Mouse (Mus musculus): Measurements from ENCODE around the gene Ankrd34a. TPM values are rescaled to one million over a fixed set of nuclear protein-coding genes. Genes with fewer than 3 reads are reported as not detected.
A peak's percentile ranks its signal among the peaks of the same experiment; 100 is the strongest.

Gene Ankrd34a
- polyA plus RNA-seq, 1 experiment = 3.7 TPM

DNA sequence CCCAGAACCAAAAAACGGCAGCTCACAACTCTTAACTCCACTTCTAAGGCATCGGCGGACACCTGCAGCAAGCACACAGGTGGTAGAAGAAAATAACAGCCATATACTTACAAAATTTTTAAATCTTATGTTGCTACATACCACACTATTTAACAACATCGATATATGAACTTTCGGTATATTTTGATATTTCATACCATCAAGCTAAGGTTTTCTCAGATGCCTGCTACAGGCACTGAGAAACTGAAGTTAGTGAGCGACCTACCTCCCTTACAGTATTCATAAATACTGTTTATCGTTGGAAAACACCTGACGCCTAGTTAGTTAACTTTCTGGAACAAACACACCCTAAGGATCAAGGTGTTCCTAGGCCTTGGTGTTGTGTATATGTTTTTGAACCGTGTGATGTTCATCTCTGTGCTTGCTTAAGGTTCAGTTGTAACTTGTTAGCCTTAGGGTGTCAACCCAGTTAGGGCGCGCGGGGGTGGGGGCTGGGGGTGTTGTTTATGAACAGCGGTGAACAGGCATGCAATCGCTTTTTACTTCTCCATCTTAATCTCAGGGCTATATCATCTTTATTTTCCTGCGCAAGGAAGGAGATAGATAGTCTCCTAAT, 40.3 kb upstream of the Ankrd34a start:
- Histone ChIP-seq H3K36me3 (ENCODE audit: control insufficient read depth, insufficient read depth) (no peaks in the 10 kb centered on the region), H3ac (ENCODE audit: control insufficient read depth, insufficient read length, low read depth) (no peak overlapping the region), H3K27me3 (ENCODE audit: control insufficient read depth, insufficient read depth, insufficient read length) (no peaks in the 10 kb centered on the region), H3K79me2 (ENCODE audit: control insufficient read depth, insufficient read depth) (no peaks in the 10 kb centered on the region), H3K4me3 (ENCODE audit: insufficient read depth, poor library complexity, severe bottlenecking) (no peak overlapping the region), H3K79me3 (ENCODE audit: low read depth) (no peaks in the 10 kb centered on the region)
- TF ChIP-seq MYOD1 (IDR thresholded peaks at IDR 0.05; ENCODE audit: control insufficient read depth, insufficient read length, low read depth) (no peak), CTCF (IDR thresholded peaks at IDR 0.05; ENCODE audit: control insufficient read depth, insufficient read depth, insufficient read length) (no peak), FOSL1 (IDR thresholded peaks at IDR 0.05; ENCODE audit: insufficient read depth, low read length, poor library complexity, severe bottlenecking) (no peak), USF1 (IDR thresholded peaks at IDR 0.05; ENCODE audit: low read depth) (no peak), MYOG (IDR thresholded peaks at IDR 0.05; ENCODE audit: control insufficient read depth, extremely low read depth, insufficient read length) (no peak), CEBPB (IDR thresholded peaks at IDR 0.05; ENCODE audit: low read depth) (no peak), MAX (IDR thresholded peaks at IDR 0.05) (no peak)

DNA sequence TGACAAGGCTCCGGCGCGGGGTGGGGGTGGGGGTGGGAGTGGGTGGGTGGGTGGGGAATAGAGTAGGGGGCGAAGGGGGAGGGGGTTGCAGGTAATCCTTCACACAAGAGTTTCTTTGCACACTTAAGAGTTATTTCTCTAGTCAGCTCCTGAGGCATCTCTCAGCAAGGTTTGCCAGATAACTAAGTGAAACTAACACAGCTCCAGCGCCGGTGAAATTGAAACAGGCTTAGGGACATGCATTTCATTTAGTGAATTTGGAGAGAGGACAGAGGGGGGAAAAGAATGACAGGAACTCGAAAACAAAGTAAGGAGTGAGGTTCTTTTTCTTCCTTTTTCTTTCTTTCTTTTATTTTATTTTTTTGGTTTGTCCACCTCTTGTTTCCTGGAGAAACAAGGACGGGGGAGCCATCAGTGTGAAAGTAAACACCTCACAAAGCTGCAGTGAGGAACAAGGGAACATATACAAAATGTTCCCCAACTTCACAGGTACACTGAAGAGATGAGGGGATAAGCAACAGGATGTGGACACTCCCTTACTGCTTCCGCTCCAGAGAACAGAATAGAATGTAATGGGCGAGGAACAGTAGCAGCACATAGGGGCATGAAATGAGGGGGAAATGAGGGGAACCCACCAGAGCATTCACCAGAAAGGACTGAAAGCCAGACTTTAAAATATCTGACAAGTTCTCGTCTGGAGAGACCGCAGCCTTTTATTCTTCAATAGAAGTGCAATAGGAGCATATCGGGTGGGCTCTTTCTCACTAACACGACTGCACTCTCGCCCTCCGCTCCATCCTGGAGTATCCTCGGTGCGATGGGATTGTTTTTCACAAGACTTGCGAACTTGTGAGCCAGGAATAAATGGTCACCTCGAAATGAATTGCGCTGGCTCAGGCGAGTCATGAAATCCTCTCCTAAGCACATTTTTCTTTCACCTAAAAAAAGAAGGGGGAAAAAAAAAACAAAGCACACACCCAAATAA, 39.5 kb upstream of the Ankrd34a start:
- Histone ChIP-seq H3K4me3 (ENCODE audit: insufficient read depth, poor library complexity, severe bottlenecking) (peak overlapping the region; percentile 36), H3ac (ENCODE audit: control insufficient read depth, insufficient read length, low read depth) (peak overlapping the region; percentile 34), H3K79me3 (ENCODE audit: low read depth) (no peaks in the 10 kb centered on the region), H3K27me3 (ENCODE audit: control insufficient read depth, insufficient read depth, insufficient read length) (no peaks in the 10 kb centered on the region), H3K79me2 (ENCODE audit: control insufficient read depth, insufficient read depth) (no peaks in the 10 kb centered on the region), H3K36me3 (ENCODE audit: control insufficient read depth, insufficient read depth) (no peaks in the 10 kb centered on the region)
- TF ChIP-seq MAX (IDR thresholded peaks at IDR 0.05) = no peak
- no peak for TF ChIP-seq CTCF (IDR thresholded peaks at IDR 0.05; ENCODE audit: control insufficient read depth, insufficient read depth, insufficient read length)
- TF ChIP-seq USF1 (IDR thresholded peaks at IDR 0.05; ENCODE audit: low read depth) = no peak
- TF ChIP-seq MYOG (IDR thresholded peaks at IDR 0.05; ENCODE audit: control insufficient read depth, extremely low read depth, insufficient read length) = no peak
- TF ChIP-seq FOSL1 (IDR thresholded peaks at IDR 0.05; ENCODE audit: insufficient read depth, low read length, poor library complexity, severe bottlenecking) = no peak
- TF ChIP-seq MYOD1 (IDR thresholded peaks at IDR 0.05; ENCODE audit: control insufficient read depth, insufficient read length, low read depth) = no peak
- no peak for TF ChIP-seq CEBPB (IDR thresholded peaks at IDR 0.05; ENCODE audit: low read depth)

DNA sequence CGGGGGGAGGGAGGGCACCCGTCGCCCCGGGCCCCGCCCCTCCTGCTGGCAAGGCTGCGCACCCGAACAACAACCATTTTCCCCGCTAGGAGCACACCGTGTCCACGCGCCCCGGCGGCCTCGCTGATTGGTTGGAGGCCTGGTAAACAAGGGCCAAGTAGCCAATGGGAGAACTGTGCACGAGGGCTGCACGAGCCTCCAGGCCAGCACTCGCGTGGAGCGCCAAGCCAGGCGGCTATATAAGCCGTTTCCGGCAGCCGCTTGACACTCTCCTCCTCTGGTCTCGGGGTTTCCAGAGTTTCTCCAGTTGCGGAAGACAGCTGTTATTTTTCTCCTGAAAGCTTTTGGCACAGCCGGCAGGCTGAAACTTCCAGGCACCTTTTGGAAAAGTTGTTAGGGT, 38.7 kb upstream of the Ankrd34a start, which contains the start of gene Txnip:
Txnip (plus strand) TSS at position 264 of the 400 bp plus-strand sequence.
- H3K79me2 ChIP-seq (ENCODE audit: control insufficient read depth, insufficient read depth) = no peaks in the 10 kb centered on the region
- peak within 1 kb of the TSS; percentile 53 for H3ac ChIP-seq (ENCODE audit: control insufficient read depth, insufficient read length, low read depth)
- no peaks in the 10 kb centered on the region for H3K79me3 ChIP-seq (ENCODE audit: low read depth)
- peak within 1 kb of the TSS; percentile 36 for H3K4me3 ChIP-seq (ENCODE audit: insufficient read depth, poor library complexity, severe bottlenecking)
- H3K27me3 ChIP-seq (ENCODE audit: control insufficient read depth, insufficient read depth, insufficient read length) = no peaks in the 10 kb centered on the region
- no peaks in the 10 kb centered on the region for H3K36me3 ChIP-seq (ENCODE audit: control insufficient read depth, insufficient read depth)
- TF ChIP-seq USF1 (IDR thresholded peaks at IDR 0.05; ENCODE audit: low read depth) (peak; percentile 9), MYOD1 (IDR thresholded peaks at IDR 0.05; ENCODE audit: control insufficient read depth, insufficient read length, low read depth) (no peak), MAX (IDR thresholded peaks at IDR 0.05) (peak; percentile 97)

DNA sequence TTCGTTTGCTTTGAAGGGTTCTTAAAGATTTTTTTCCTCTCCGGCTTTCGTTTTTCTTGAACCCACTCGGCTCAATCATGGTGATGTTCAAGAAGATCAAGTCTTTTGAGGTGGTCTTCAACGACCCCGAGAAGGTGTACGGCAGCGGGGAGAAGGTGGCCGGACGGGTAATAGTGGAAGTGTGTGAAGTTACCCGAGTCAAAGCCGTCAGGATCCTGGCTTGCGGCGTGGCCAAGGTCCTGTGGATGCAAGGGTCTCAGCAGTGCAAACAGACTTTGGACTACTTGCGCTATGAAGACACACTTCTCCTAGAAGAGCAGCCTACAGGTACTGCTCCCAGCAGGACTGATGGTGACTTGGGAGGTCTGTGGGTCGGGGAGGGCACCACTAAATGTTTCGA, 38.3 kb upstream of the Ankrd34a start:
- no peaks in the 10 kb centered on the region for H3K36me3 ChIP-seq (ENCODE audit: control insufficient read depth, insufficient read depth)
- no peak for TF ChIP-seq CEBPB (IDR thresholded peaks at IDR 0.05; ENCODE audit: low read depth)
- no peak for TF ChIP-seq MYOD1 (IDR thresholded peaks at IDR 0.05; ENCODE audit: control insufficient read depth, insufficient read length, low read depth)
- TF ChIP-seq FOSL1 (IDR thresholded peaks at IDR 0.05; ENCODE audit: insufficient read depth, low read length, poor library complexity, severe bottlenecking) = no peak
- no peak for TF ChIP-seq USF1 (IDR thresholded peaks at IDR 0.05; ENCODE audit: low read depth)
- TF ChIP-seq MYOG (IDR thresholded peaks at IDR 0.05; ENCODE audit: control insufficient read depth, extremely low read depth, insufficient read length) = no peak
- no peak for TF ChIP-seq MAX (IDR thresholded peaks at IDR 0.05)
- no peak for TF ChIP-seq CTCF (IDR thresholded peaks at IDR 0.05; ENCODE audit: control insufficient read depth, insufficient read depth, insufficient read length)
- peak overlapping the region; percentile 36 for H3K4me3 ChIP-seq (ENCODE audit: insufficient read depth, poor library complexity, severe bottlenecking)
- H3K79me3 ChIP-seq (ENCODE audit: low read depth) = no peaks in the 10 kb centered on the region
- no peaks in the 10 kb centered on the region for H3K27me3 ChIP-seq (ENCODE audit: control insufficient read depth, insufficient read depth, insufficient read length)
- H3ac ChIP-seq (ENCODE audit: control insufficient read depth, insufficient read length, low read depth) = peak overlapping the region; percentile 53
- H3K79me2 ChIP-seq (ENCODE audit: control insufficient read depth, insufficient read depth) = no peaks in the 10 kb centered on the region

DNA sequence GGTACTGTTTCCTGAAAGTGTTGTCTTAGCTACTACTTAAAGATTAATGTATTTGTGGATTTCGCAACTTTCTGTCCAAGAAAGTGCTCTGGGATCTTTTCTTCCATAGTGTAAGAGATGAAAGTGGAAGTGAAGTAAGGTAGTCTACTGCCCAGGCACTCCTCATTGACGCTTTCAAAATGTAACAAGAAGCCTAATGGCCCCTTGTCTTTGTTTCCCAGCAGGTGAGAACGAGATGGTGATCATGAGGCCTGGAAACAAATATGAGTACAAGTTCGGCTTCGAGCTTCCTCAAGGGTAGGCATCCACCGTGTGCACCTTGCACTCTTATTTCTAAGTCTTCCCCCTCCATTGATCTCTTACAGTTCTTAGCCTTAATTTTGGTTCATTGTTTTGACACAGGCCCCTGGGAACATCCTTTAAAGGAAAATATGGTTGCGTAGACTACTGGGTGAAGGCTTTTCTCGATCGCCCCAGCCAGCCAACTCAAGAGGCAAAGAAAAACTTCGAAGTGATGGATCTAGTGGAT, 37.7 kb upstream of the Ankrd34a start:
- TF ChIP-seq CEBPB (IDR thresholded peaks at IDR 0.05; ENCODE audit: low read depth) (peak; percentile 64), USF1 (IDR thresholded peaks at IDR 0.05; ENCODE audit: low read depth) (no peak)
- Histone ChIP-seq H3K79me2 (ENCODE audit: control insufficient read depth, insufficient read depth) (no peaks in the 10 kb centered on the region), H3K79me3 (ENCODE audit: low read depth) (no peaks in the 10 kb centered on the region)

More for the DNA sequence above, 37.7 kb upstream of the Ankrd34a start:
- Histone ChIP-seq H3K4me3 (ENCODE audit: insufficient read depth, poor library complexity, severe bottlenecking) (no peak overlapping the region), H3K27me3 (ENCODE audit: control insufficient read depth, insufficient read depth, insufficient read length) (no peaks in the 10 kb centered on the region), H3K36me3 (ENCODE audit: control insufficient read depth, insufficient read depth) (no peaks in the 10 kb centered on the region), H3ac (ENCODE audit: control insufficient read depth, insufficient read length, low read depth) (no peak overlapping the region)

Measured in C2C12 (cell line).